Mouse (Mus musculus): Measurements from ENCODE around the gene Dnaja2. TPM values are rescaled to one million over a fixed set of nuclear protein-coding genes. Genes with fewer than 3 reads are reported as not detected.

Dnaja2 gene
- polyA plus RNA-seq, 1 experiment from 2014 or later = 67.5 TPM

- peak overlapping the region; percentile 92 for H3K27ac ChIP-seq (replicated peaks)
- H3K27me3 ChIP-seq = no peaks in the 10 kb centered on the region
- peak overlapping the region; percentile 94 for H3K9ac ChIP-seq
- peaks cover 37% of the 10 kb centered on the region for H3K36me3 ChIP-seq (replicated peaks)
- peak overlapping the region; percentile 76 for H3K4me2 ChIP-seq
- under 1% methylated on average over 66 of the region's 66 CpGs for WGBS (ENCODE audit: insufficient replicate concordance)
- peak; percentile 93 for ATAC-seq (ENCODE audit: insufficient read depth)
- peaks cover 50% of the 10 kb centered on the region for H3K4me1 ChIP-seq (replicated peaks)
- H3K4me3 ChIP-seq (replicated peaks) = peak overlapping the region; percentile 99
- no peaks in the 10 kb centered on the region for H3K9me3 ChIP-seq (replicated peaks)
Observed at GRCm38 (mm10) chr8:85554391-85555180, 558 bp downstream of the Dnaja2 start.

DNA sequence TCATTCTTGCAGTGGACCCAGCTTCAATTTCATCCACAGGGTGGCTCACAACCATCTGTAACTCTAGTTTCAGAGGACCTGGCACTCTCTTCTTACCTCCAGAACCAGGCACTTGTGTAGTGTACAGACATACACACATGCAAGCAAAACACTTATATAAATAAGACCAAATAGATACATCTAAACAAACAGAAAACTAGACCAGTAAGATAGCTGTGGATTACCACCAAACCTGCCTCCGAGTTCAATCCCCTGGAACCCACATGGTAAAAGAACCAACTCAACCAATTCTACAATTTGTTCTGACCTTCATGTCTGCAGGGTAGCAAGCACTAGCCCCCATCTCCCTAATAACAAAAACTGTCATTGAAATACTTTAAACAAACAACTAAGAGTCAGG, 3.2 kb downstream of the Dnaja2 start:
- Histone ChIP-seq H3K27me3 (no peaks in the 10 kb centered on the region), H3K4me2 (no peak overlapping the region), H3K36me3 (replicated peaks) (peaks cover 64% of the 10 kb centered on the region), H3K4me3 (replicated peaks) (no peak overlapping the region), H3K27ac (replicated peaks) (no peak overlapping the region), H3K9me3 (replicated peaks) (no peaks in the 10 kb centered on the region), H3K4me1 (replicated peaks) (peaks cover 43% of the 10 kb centered on the region), H3K9ac (no peak overlapping the region)
- no peak for ATAC-seq (ENCODE audit: insufficient read depth)
- 78% methylated on average over 1 of the region's 1 CpGs for WGBS (ENCODE audit: insufficient replicate concordance)

DNA sequence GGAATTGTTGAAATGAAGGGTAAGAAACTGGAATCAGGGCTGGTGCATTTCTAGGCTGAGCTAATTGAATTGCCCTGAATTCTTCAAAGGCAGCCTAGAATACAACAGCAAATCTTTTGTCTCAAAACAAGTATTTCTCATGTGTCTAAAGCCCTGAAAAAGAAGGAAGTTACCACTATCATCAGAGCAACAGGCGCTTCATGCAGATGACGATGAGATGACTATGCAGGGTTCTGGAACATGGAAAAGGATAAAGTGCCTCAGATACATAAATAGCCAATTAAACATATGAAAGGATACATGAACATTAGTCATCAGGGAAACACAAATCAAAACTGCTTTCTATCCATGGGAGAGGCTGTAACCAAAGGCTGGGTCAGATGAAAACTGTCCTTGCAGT, 18.8 kb downstream of the Dnaja2 start:
- Histone ChIP-seq H3K9ac (no peak overlapping the region), H3K9me3 (replicated peaks) (no peaks in the 10 kb centered on the region), H3K27ac (replicated peaks) (no peak overlapping the region), H3K27me3 (no peaks in the 10 kb centered on the region), H3K4me3 (replicated peaks) (no peak overlapping the region), H3K4me1 (replicated peaks) (peaks cover 26% of the 10 kb centered on the region), H3K4me2 (no peak overlapping the region), H3K36me3 (replicated peaks) (peaks cover 64% of the 10 kb centered on the region)
- WGBS (ENCODE audit: insufficient replicate concordance) = 77% methylated on average over 2 of the region's 2 CpGs
- no peak for ATAC-seq (ENCODE audit: insufficient read depth)

DNA sequence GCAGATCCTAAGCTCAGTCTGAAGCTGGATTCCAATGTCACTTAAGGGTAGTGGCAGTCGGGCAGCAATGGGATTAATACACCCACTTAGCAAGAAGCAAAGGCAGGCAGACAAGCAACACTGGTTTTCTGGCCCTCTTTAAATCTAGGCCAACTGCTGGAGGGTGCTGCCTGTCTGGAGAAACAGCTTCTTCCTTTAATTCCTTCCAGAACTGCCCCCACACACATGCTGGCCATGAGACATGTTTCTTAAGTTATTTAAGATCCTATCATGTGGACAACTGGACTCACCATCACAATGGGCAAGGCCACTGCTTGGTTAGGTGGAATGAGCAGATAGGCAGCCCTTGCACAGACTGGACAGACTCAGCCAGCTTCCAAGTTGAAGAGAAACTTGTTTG, 21.0 kb downstream of the Dnaja2 start:
- no peak overlapping the region for H3K9ac ChIP-seq
- no peak overlapping the region for H3K4me2 ChIP-seq
- no peaks in the 10 kb centered on the region for H3K9me3 ChIP-seq (replicated peaks)
- peaks cover 28% of the 10 kb centered on the region for H3K4me1 ChIP-seq (replicated peaks)
- H3K36me3 ChIP-seq (replicated peaks) = peaks cover 42% of the 10 kb centered on the region
- H3K27me3 ChIP-seq = no peaks in the 10 kb centered on the region
- 71% methylated on average over 1 of the region's 1 CpGs for WGBS (ENCODE audit: insufficient replicate concordance)
- no peak overlapping the region for H3K27ac ChIP-seq (replicated peaks)
- H3K4me3 ChIP-seq (replicated peaks) = no peak overlapping the region
- ATAC-seq (ENCODE audit: insufficient read depth) = no peak

DNA sequence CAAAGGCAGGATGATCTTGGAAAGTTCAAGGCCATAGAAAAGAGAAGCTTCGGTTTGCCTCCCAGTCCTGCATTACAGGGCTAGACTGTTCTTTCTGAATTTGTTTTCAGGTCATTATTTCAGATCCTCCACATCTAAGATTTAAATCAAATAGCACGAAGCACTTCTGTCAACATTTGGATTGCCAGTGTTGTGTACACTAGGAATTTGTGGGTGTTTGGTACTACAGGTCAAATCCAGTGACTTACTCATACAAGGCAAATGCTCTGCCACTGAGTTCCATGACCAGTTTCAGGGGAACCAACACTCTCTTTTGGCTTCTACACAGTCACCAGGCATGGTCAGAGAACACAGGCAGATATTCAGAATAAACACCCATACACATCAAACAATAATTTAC, 21.7 kb downstream of the Dnaja2 start:
- no peak for ATAC-seq (ENCODE audit: insufficient read depth)
- peaks cover 28% of the 10 kb centered on the region for H3K4me1 ChIP-seq (replicated peaks)
- no peak overlapping the region for H3K4me3 ChIP-seq (replicated peaks)
- H3K4me2 ChIP-seq = no peak overlapping the region
- no peak overlapping the region for H3K9ac ChIP-seq
- H3K27me3 ChIP-seq = no peaks in the 10 kb centered on the region
- peaks cover 35% of the 10 kb centered on the region for H3K36me3 ChIP-seq (replicated peaks)
- H3K27ac ChIP-seq (replicated peaks) = no peak overlapping the region
- H3K9me3 ChIP-seq (replicated peaks) = no peaks in the 10 kb centered on the region
- WGBS (ENCODE audit: insufficient replicate concordance) = 70% methylated on average over 2 of the region's 2 CpGs

DNA sequence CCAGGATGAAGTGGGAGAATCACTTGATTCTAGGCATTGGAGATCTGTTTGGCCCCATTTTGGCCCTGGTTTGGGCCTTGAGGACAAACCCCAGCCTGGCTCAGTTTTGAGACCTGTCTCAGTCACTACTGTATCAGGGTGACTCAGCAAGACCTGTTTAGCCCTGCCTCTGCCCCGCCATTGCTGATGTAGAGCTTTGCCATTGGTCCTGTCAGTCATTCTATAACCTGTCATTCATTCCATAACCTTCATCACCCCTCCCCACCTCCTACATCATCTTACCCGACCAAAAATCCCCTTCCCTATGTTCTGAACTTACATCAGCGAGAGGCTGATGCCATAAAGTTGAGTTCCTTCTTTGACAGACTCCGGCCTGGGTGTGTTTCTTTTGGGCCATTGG, 22.3 kb downstream of the Dnaja2 start:
- 64% methylated on average over 4 of the region's 4 CpGs for WGBS (ENCODE audit: insufficient replicate concordance)
- H3K27ac ChIP-seq (replicated peaks) = no peak overlapping the region
- H3K4me3 ChIP-seq (replicated peaks) = no peak overlapping the region
- no peaks in the 10 kb centered on the region for H3K9me3 ChIP-seq (replicated peaks)
- H3K9ac ChIP-seq = no peak overlapping the region
- no peak for ATAC-seq (ENCODE audit: insufficient read depth)
- H3K36me3 ChIP-seq (replicated peaks) = peaks cover 29% of the 10 kb centered on the region
- H3K4me1 ChIP-seq (replicated peaks) = peaks cover 28% of the 10 kb centered on the region
- no peaks in the 10 kb centered on the region for H3K27me3 ChIP-seq
- no peak overlapping the region for H3K4me2 ChIP-seq

- 16% methylated on average over 3 of the region's 3 CpGs for WGBS (ENCODE audit: insufficient replicate concordance)
- peaks cover 28% of the 10 kb centered on the region for H3K4me1 ChIP-seq (replicated peaks)
Observed at GRCm38 (mm10) chr8:85531471-85531870, 23.7 kb downstream of the Dnaja2 start.

DNA sequence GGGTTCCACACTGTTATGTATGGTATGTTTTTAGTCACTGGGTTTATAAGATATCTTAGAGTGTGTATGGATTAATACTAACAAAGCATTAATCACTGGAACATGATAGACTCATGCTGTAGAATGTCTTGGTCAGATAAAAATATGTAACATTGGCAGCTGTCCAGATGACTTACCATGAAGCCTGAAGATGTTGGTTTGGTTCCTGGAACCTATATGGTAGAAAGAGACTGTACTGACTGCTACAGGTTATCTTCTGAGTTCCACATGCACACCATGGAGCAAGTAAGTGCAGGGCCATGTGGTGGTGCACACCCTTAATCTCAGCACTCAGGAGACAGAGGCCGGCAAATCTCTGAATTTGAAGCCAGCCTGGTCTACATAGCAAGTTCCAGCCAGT, 24.4 kb downstream of the Dnaja2 start:
- WGBS (ENCODE audit: insufficient replicate concordance) = 59% methylated on average over 1 of the region's 1 CpGs
- Histone ChIP-seq H3K9ac (no peak overlapping the region), H3K4me2 (no peak overlapping the region), H3K4me3 (replicated peaks) (no peak overlapping the region), H3K36me3 (replicated peaks) (peaks cover 9% of the 10 kb centered on the region), H3K9me3 (replicated peaks) (no peaks in the 10 kb centered on the region), H3K27ac (replicated peaks) (no peak overlapping the region), H3K27me3 (no peaks in the 10 kb centered on the region), H3K4me1 (replicated peaks) (peaks cover 28% of the 10 kb centered on the region)
- peak; percentile 52 for ATAC-seq (ENCODE audit: insufficient read depth)

More at GRCm38 (mm10) chr8:85531471-85531870, 23.7 kb downstream of the Dnaja2 start:
- no peaks in the 10 kb centered on the region for H3K27me3 ChIP-seq
- H3K36me3 ChIP-seq (replicated peaks) = peaks cover 15% of the 10 kb centered on the region
- H3K27ac ChIP-seq (replicated peaks) = no peak overlapping the region
- H3K4me2 ChIP-seq = no peak overlapping the region
- no peak overlapping the region for H3K4me3 ChIP-seq (replicated peaks)
- ATAC-seq (ENCODE audit: insufficient read depth) = no peak
- H3K9ac ChIP-seq = no peak overlapping the region
- H3K9me3 ChIP-seq (replicated peaks) = no peaks in the 10 kb centered on the region

DNA sequence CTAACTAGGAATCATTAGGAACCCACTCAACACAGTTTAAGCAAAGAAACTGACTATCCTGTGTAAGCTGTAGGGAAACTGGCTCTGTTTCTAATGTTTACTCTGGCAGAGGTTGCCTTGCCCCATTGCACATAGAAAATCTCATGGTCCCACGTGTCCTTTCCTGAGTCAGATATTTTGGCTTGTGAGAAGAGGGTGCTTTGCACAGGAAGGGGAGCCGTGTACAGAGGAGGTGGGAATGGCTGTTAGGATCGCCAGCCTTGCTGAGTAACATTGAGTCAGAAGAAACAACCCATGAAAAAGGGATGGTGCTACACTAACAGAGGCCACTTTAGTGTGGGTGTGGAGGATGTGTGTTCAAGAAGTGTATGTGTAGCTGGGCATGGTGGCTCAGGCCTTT, 26.2 kb downstream of the Dnaja2 start:
- WGBS (ENCODE audit: insufficient replicate concordance) = 62% methylated on average over 3 of the region's 3 CpGs
- H3K4me1 ChIP-seq (replicated peaks) = peaks cover 27% of the 10 kb centered on the region
- no peaks in the 10 kb centered on the region for H3K27me3 ChIP-seq
- H3K9me3 ChIP-seq (replicated peaks) = no peaks in the 10 kb centered on the region
- 0 out of 2 replicates have a peak, but pooled peaks cover 2% of the 10 kb centered on the region for H3K36me3 ChIP-seq (replicated peaks)
- 0 out of 2 replicates have a peak overlapping the region, but pooled peaks have one; percentile 14 for H3K27ac ChIP-seq (replicated peaks)
- no peak for ATAC-seq (ENCODE audit: insufficient read depth)
- H3K4me3 ChIP-seq (replicated peaks) = no peak overlapping the region
- H3K9ac ChIP-seq = no peak overlapping the region
- no peak overlapping the region for H3K4me2 ChIP-seq

GRCm38 (mm10) chr8:85526105-85526504, 29.0 kb downstream of the Dnaja2 start:
- WGBS (ENCODE audit: insufficient replicate concordance) = 23% methylated on average over 6 of the region's 6 CpGs
- Histone ChIP-seq H3K27ac (replicated peaks) (no peak overlapping the region), H3K27me3 (no peaks in the 10 kb centered on the region), H3K9ac (no peak overlapping the region), H3K9me3 (replicated peaks) (no peaks in the 10 kb centered on the region), H3K4me2 (no peak overlapping the region), H3K4me1 (replicated peaks) (0 out of 2 replicates have a peak, but pooled peaks cover under 1% of the 10 kb centered on the region), H3K4me3 (replicated peaks) (no peak overlapping the region), H3K36me3 (replicated peaks) (peaks cover 10% of the 10 kb centered on the region)
- no peak for ATAC-seq (ENCODE audit: insufficient read depth)

GRCm38 (mm10) chr8:85524086-85524485, 31.1 kb downstream of the Dnaja2 start:
- Histone ChIP-seq H3K36me3 (replicated peaks) (peaks cover 14% of the 10 kb centered on the region), H3K4me1 (replicated peaks) (no peaks in the 10 kb centered on the region), H3K9ac (no peak overlapping the region), H3K27me3 (no peaks in the 10 kb centered on the region), H3K4me3 (replicated peaks) (no peak overlapping the region), H3K27ac (replicated peaks) (no peak overlapping the region), H3K9me3 (replicated peaks) (no peaks in the 10 kb centered on the region), H3K4me2 (no peak overlapping the region)
- ATAC-seq (ENCODE audit: insufficient read depth) = no peak
- WGBS (ENCODE audit: insufficient replicate concordance) = 74% methylated on average over 7 of the region's 7 CpGs

DNA sequence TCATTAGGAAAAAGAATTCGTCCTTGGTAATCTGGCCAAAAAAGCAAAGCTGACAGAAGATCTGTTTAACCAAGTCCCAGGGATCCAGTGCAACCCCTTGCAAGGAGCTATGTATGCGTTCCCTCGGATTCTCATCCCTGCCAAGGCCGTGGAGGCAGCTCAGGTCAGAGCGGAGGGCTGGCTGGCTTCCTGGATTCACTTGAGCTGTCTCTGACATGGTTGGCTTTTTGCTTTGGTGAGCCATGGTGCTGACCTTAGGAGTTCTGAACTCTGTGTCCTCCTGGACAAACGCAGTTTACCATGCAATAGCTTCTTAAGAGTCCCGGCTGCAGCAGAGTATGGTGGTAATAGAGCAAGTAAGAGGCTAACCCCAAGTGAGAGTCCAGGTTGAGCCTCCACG, 33.8 kb downstream of the Dnaja2 start:
- H3K36me3 ChIP-seq (replicated peaks) = peaks cover 14% of the 10 kb centered on the region
- H3K4me1 ChIP-seq (replicated peaks) = no peaks in the 10 kb centered on the region
- H3K27ac ChIP-seq (replicated peaks) = no peak overlapping the region
- no peaks in the 10 kb centered on the region for H3K27me3 ChIP-seq
- H3K4me3 ChIP-seq (replicated peaks) = no peak overlapping the region
- ATAC-seq (ENCODE audit: insufficient read depth) = no peak
- 73% methylated on average over 8 of the region's 8 CpGs for WGBS (ENCODE audit: insufficient replicate concordance)
- H3K9me3 ChIP-seq (replicated peaks) = no peaks in the 10 kb centered on the region
- H3K9ac ChIP-seq = no peak overlapping the region
- no peak overlapping the region for H3K4me2 ChIP-seq

Data from liver, embryonic 15.5 days (tissue).